Mouse (Mus musculus): ENCODE data around the gene Icam1. TPM values are rescaled to one million over a fixed set of nuclear protein-coding genes. Genes with fewer than 3 reads are reported as not detected.
"Not testable (repeated sequence)": the region's sequence is repeated elsewhere in the genome, so short reads cannot be mapped to it uniquely, and the experiment has no call there.

The Icam1 gene
- total and polyA plus RNA-seq, 3 experiments = 70.6 to 202 (median 102) TPM

- Histone ChIP-seq H3K27ac (ENCODE audit: insufficient read depth, low read depth) (no peak overlapping the region), H3K4me3 (replicated peaks in 1 of 3; ENCODE audit: low read depth in 2 of 3, low read length in 2 of 3, poor library complexity in 1 of 3) (no peak overlapping the region)
- in situ Hi-C loops (cut with MboI; ENCODE audit: low pct_ligation_motif_present, low pct_unique_long_range_greater_than_20kb, low sequenced_read_pairs) = no loop called here
Measured at GRCm38 (mm10) chr9:20997065-20997464, 18.7 kb upstream of the Icam1 start.

GRCm38 (mm10) chr9:20998337-20998736 is 17.4 kb upstream of the Icam1 start:
- DNase-seq (ENCODE audit: extremely low read depth); H3K27me3 ChIP-seq (replicated peaks); H3K9ac ChIP-seq (ENCODE audit: insufficient read depth, low read depth); H3K36me3 ChIP-seq (replicated peaks in 1 of 2; ENCODE audit: control insufficient read depth in 1 of 2, insufficient read depth in 1 of 2, low read length in 1 of 2); H3K27ac ChIP-seq (ENCODE audit: insufficient read depth, low read depth); dilution Hi-C loops (cut with MboI; ENCODE audit: extremely low pct_ligation_motif_present, extremely low pct_unique_long_range_greater_than_20kb, low sequenced_read_pairs); H3K79me2 ChIP-seq (replicated peaks; ENCODE audit: control insufficient read depth, extremely low read depth, insufficient read depth, poor library complexity, severe bottlenecking); H3K9me3 ChIP-seq (replicated peaks; ENCODE audit: low read length); H3K4me3 ChIP-seq (replicated peaks in 1 of 3; ENCODE audit: low read depth in 2 of 3, low read length in 2 of 3, poor library complexity in 1 of 3); in situ Hi-C loops (cut with MboI; ENCODE audit: low pct_ligation_motif_present, low pct_unique_long_range_greater_than_20kb, low sequenced_read_pairs); H3K4me2 ChIP-seq (ENCODE audit: insufficient read depth, low read depth, poor library complexity, severe bottlenecking): not testable (repeated sequence)
- peaks cover 0 to 30% of the 10 kb centered on the region in 2 experiments; a peak in 2 of 4 replicates for H3K4me1 ChIP-seq (ENCODE audit: control insufficient read depth in 1 of 2, insufficient read depth in 2 of 2)
- TF ChIP-seq ZNF384 (IDR thresholded peaks at IDR 0.05; ENCODE audit: low read depth, low read length) = peak; percentile 84
- TF ChIP-seq CTCF (conservative IDR thresholded peaks at IDR 0.05 in 1 of 2, IDR thresholded peaks at IDR 0.05 in 1 of 2; ENCODE audit: low read depth in 2 of 2, low read length in 2 of 2) = peak; percentile 18 to 64; a peak in 2 of 4 replicates
- peak; percentile 59 for TF ChIP-seq SMC3 (IDR thresholded peaks at IDR 0.05; ENCODE audit: low read depth, low read length)
- peak; percentile 11; the same call in 1 of the 2 replicates for TF ChIP-seq ZC3H11A (IDR thresholded peaks at IDR 0.05; ENCODE audit: low read depth, low read length)
- TF ChIP-seq RAD21 (IDR thresholded peaks at IDR 0.05; ENCODE audit: low read depth, low read length) = peak; percentile 62

More at GRCm38 (mm10) chr9:20997065-20997464, 18.7 kb upstream of the Icam1 start:
- Histone ChIP-seq H3K36me3 (replicated peaks in 1 of 2; ENCODE audit: control insufficient read depth in 1 of 2, insufficient read depth in 1 of 2, low read length in 1 of 2) (no peaks in the 10 kb centered on the region), H3K9me3 (replicated peaks; ENCODE audit: low read length) (no peaks in the 10 kb centered on the region), H3K79me2 (replicated peaks; ENCODE audit: control insufficient read depth, extremely low read depth, insufficient read depth, poor library complexity, severe bottlenecking) (no peaks in the 10 kb centered on the region), H3K4me2 (ENCODE audit: insufficient read depth, low read depth, poor library complexity, severe bottlenecking) (no peak overlapping the region), H3K9ac (ENCODE audit: insufficient read depth, low read depth) (no peak overlapping the region), H3K4me1 (ENCODE audit: control insufficient read depth in 1 of 2, insufficient read depth in 2 of 2) (peaks cover 0 to 38% of the 10 kb centered on the region in 2 experiments; a peak in 2 of 4 replicates), H3K27me3 (replicated peaks) (no peaks in the 10 kb centered on the region)
- DNase-seq (ENCODE audit: extremely low read depth) = no peak
- dilution Hi-C loops (cut with MboI; ENCODE audit: extremely low pct_ligation_motif_present, extremely low pct_unique_long_range_greater_than_20kb, low sequenced_read_pairs) = no loop called here
- TF ChIP-seq POLR2A (IDR thresholded peaks at IDR 0.05; ENCODE audit: low read depth, low read length) (no peak), ETS1 (conservative IDR thresholded peaks at IDR 0.05; ENCODE audit: low read depth, low read length) (no peak), NELFE (IDR thresholded peaks at IDR 0.05; ENCODE audit: low read depth, low read length) (no peak), MAX (IDR thresholded peaks at IDR 0.05; ENCODE audit: low read length) (no peak), MXI1 (IDR thresholded peaks at IDR 0.05; ENCODE audit: low read depth, low read length) (no peak), ZC3H11A (IDR thresholded peaks at IDR 0.05; ENCODE audit: low read depth, low read length) (no peak), UBTF (IDR thresholded peaks at IDR 0.05; ENCODE audit: low read depth, low read length) (no peak), USF1 (IDR thresholded peaks at IDR 0.05; ENCODE audit: low read depth, low read length) (no peak)

- H3K27me3 ChIP-seq (replicated peaks) = no peaks in the 10 kb centered on the region
- no peak overlapping the region for H3K4me2 ChIP-seq (ENCODE audit: insufficient read depth, low read depth, poor library complexity, severe bottlenecking)
- no peak overlapping the region for H3K27ac ChIP-seq (ENCODE audit: insufficient read depth, low read depth)
- no peak overlapping the region for H3K4me3 ChIP-seq (replicated peaks in 1 of 3; ENCODE audit: low read depth in 2 of 3, low read length in 2 of 3, poor library complexity in 1 of 3)
- DNase-seq (ENCODE audit: extremely low read depth) = no peak
- H3K9me3 ChIP-seq (replicated peaks; ENCODE audit: low read length) = no peaks in the 10 kb centered on the region
- H3K4me1 ChIP-seq (ENCODE audit: control insufficient read depth in 1 of 2, insufficient read depth in 2 of 2) = peaks cover 2 to 33% of the 10 kb centered on the region in 2 experiments; a peak in 3 of 4 replicates
- H3K36me3 ChIP-seq (replicated peaks in 1 of 2; ENCODE audit: control insufficient read depth in 1 of 2, insufficient read depth in 1 of 2, low read length in 1 of 2) = peaks cover 12 to 15% of the 10 kb centered on the region in 2 experiments
- in situ Hi-C loops (cut with MboI; ENCODE audit: low pct_ligation_motif_present, low pct_unique_long_range_greater_than_20kb, low sequenced_read_pairs) = loop anchor here (5.0 kb wide), 2 partner anchors 54 to 99 kb away; no protein-coding TSS in a partner anchor
- H3K79me2 ChIP-seq (replicated peaks; ENCODE audit: control insufficient read depth, extremely low read depth, insufficient read depth, poor library complexity, severe bottlenecking) = peaks cover 11% of the 10 kb centered on the region
- dilution Hi-C loops (cut with MboI; ENCODE audit: extremely low pct_ligation_motif_present, extremely low pct_unique_long_range_greater_than_20kb, low sequenced_read_pairs) = no loop called here
- no peak overlapping the region for H3K9ac ChIP-seq (ENCODE audit: insufficient read depth, low read depth)
- TF ChIP-seq MAZ (IDR thresholded peaks at IDR 0.05; ENCODE audit: low read depth, low read length) (no peak), MAX (IDR thresholded peaks at IDR 0.05; ENCODE audit: low read length) (no peak), ETS1 (conservative IDR thresholded peaks at IDR 0.05; ENCODE audit: low read depth, low read length) (no peak), IRF4 (IDR thresholded peaks at IDR 0.05; ENCODE audit: low read depth, low read length) (no peak), KAT2A (IDR thresholded peaks at IDR 0.05; ENCODE audit: insufficient replicate concordance, low read length) (no peak), MAFK (IDR thresholded peaks at IDR 0.05; ENCODE audit: insufficient replicate concordance, low read length) (no peak), JUN (IDR thresholded peaks at IDR 0.05; ENCODE audit: insufficient read depth, low read depth, low read length) (no peak), EP300 (IDR thresholded peaks at IDR 0.05; ENCODE audit: low read length) (no peak), ZC3H11A (IDR thresholded peaks at IDR 0.05; ENCODE audit: low read depth, low read length) (peak; percentile 42), MEF2A (IDR thresholded peaks at IDR 0.05; ENCODE audit: borderline replicate concordance, low read depth, low read length) (no peak), ZMIZ1 (IDR thresholded peaks at IDR 0.05; ENCODE audit: low read depth, low read length) (no peak), TCF12 (IDR thresholded peaks at IDR 0.05; ENCODE audit: low read depth, low read length) (no peak), POLR2A (IDR thresholded peaks at IDR 0.05; ENCODE audit: low read depth, low read length) (no peak), JUND (conservative IDR thresholded peaks at IDR 0.05; ENCODE audit: low read depth, low read length) (no peak), POLR2AphosphoS2 (IDR thresholded peaks at IDR 0.05; ENCODE audit: low read depth, low read length) (no peak), SMC3 (IDR thresholded peaks at IDR 0.05; ENCODE audit: low read depth, low read length) (peak; percentile 69), NRF1 (IDR thresholded peaks at IDR 0.05; ENCODE audit: low read depth, low read length) (no peak), CHD1 (IDR thresholded peaks at IDR 0.05; ENCODE audit: low read depth, low read length) (no peak), CTCF (conservative IDR thresholded peaks at IDR 0.05 in 1 of 2, IDR thresholded peaks at IDR 0.05 in 1 of 2; ENCODE audit: low read depth in 2 of 2, low read length in 2 of 2) (peak; percentile 36 to 84; a peak in 3 of 4 replicates)
Measured at GRCm38 (mm10) chr9:21000811-21001210, 15.0 kb upstream of the Icam1 start.

Data from CH12.LX (cell line).